Mouse (Mus musculus) granulocyte monocyte progenitor cell, adult 5-6 weeks (primary cell): ENCODE results near the gene Sox5. TPM values are rescaled to one million over a fixed set of nuclear protein-coding genes. Genes with fewer than 3 reads are reported as not detected.

Source experiments
- ATAC-seq: replicated peaks from 2 replicates; pipeline ENCODE4 v1.8.0; 2016; ENCODE audit warnings: mild to moderate bottlenecking, moderate TSS enrichment, inconsistent platforms; ENCODE audit not compliant: poor library complexity, severe bottlenecking
- total RNA-seq, 2 experiments: library from RNA; stranded (forward) in 1 of 2; stranded (reverse) in 1 of 2; fragments of 200-712, 200-1000 nt in 1 of 2; fragments of >200 nt in 1 of 2; fragmentation: Nextera tagmentation in 1 of 2; gene quantifications; 2 replicates each; pipeline ENCODE4 v1.2.3; 2014 to 2017

Gene Sox5
- total RNA-seq, 2 experiments from 2014 or later, result not detected

DNA sequence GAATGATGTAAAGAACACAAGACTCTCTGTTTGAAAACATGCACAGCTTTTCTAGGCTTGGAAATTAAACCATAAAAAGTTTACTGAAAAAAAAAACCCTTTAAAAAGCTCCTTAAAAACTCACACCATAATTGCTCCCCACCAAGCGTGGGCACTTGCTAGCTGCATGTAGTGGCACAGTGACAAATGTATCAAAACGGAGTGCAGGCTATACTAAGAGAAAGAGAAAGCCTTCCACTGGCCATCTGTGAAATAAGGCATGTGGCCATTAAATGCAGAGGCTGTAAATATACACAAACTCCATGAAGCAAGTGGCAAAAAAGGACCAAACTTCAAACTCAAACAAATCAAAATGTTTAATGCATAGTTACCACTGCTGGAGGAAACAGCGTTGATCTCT is 927.7 kb downstream of the Sox5 start:
- ATAC-seq, result no peak

DNA sequence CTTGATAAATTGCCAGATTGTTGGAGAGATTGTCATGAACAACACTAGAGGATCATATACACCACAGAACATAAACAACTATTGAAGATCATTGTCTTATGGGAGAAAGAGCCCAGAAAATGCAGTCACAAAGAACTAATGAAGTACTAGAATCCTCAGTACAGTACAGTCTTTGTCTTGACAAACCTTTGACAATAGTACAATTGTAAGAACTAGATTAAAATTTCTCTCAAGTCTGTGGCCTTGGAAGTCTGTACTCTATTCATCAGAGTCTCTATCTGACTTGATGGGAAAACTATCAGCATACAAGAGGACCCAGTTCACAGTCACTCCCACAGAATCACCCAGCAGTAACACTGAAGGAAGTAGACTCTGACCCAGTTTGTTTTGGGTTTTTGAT is 936.0 kb downstream of the Sox5 start:
- ATAC-seq, result no peak

- ATAC-seq, result no peak
Observed at GRCm38 (mm10) chr6:143844701-143844970, 937.1 kb downstream of the Sox5 start.

- ATAC-seq, result no peak
Observed at GRCm38 (mm10) chr6:143843933-143844700, 937.7 kb downstream of the Sox5 start.

GRCm38 (mm10) chr6:143841954-143842353 is 939.8 kb downstream of the Sox5 start:
- ATAC-seq, result no peak

DNA sequence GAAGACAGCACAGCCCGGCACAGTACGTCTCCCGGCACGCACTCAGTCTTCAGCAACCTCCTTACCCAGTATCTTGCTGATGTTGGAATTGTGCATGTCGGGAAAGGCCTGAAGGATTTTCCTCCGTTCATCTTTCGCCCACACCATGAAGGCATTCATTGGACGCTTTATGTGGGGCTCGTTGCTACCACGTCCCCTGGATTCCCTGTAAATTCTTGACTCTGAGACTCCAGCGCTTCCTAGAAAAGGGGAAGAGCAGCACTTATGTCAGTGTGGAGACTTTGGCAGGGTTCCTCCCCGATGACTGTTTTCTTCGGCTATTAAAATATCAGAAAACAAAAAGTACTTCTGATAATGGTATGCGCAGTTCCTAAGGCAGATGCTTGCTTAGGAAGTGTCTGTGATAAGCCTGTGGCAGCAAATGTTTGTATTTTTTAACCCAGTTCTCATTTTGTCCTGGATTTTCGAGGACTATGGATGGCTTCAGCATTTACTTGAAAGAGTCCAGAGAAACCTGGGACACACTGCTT is 940.6 kb downstream of the Sox5 start:
- ATAC-seq, result no peak

GRCm38 (mm10) chr6:143838384-143839076 is 943.2 kb downstream of the Sox5 start:
- ATAC-seq, result no peak

DNA sequence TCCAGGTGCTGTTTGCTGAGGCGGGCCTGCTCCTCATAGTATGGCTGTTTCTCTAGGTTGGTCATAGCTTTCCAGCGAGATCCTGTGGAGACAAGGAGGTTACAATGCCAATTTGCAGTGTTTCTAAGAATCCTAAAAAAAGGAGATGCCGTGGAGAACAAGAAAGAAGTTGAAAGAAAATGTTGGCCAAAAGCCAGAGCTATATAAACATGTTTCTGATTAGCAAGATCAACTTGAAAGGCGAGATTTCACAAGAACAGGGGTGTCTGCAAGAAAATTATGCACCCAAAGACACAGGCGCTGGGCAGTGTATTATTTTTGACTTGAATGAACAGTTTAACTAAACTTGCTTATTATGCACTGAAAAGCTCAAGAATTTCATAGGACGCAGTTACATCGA is 946.4 kb downstream of the Sox5 start:
- no peak for ATAC-seq

DNA sequence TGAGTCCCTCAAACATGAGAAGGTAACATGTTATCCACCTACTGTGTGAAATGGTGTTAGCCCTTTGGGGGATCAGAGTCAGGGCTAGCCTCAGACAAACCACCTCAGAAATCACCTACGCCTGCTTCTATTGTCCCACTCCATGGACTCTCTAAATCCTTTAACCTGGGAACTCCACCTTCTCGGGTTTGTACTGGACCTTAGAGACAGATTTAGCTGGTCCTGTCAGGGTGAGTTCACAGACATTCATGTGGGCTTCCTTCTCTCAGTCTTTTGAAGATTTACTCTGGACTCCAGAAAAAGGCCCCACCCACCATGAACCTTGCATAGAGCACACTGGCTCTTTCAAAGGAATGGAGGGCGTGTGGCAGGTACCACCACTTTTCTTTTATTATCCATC is 947.8 kb downstream of the Sox5 start:
- no peak for ATAC-seq

DNA sequence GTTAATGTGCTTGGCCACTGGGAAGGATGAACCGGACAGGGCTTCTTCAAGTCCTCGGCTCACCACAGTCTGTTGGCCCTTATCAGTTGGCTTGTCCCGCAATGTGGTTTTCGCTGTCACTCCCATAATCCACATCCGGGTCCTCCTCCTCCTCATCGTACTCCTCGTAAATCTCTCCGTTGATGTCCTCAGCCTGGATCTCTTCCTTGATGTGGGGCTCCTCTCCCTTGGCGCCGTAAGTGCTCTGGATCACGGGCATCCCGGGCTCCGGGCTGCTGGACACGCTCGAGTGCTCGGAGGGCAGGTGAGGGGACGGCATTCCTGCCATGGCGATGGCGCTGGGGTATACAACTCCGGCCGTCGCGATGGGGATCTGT is 948.6 kb downstream of the Sox5 start:
- ATAC-seq, result no peak

DNA sequence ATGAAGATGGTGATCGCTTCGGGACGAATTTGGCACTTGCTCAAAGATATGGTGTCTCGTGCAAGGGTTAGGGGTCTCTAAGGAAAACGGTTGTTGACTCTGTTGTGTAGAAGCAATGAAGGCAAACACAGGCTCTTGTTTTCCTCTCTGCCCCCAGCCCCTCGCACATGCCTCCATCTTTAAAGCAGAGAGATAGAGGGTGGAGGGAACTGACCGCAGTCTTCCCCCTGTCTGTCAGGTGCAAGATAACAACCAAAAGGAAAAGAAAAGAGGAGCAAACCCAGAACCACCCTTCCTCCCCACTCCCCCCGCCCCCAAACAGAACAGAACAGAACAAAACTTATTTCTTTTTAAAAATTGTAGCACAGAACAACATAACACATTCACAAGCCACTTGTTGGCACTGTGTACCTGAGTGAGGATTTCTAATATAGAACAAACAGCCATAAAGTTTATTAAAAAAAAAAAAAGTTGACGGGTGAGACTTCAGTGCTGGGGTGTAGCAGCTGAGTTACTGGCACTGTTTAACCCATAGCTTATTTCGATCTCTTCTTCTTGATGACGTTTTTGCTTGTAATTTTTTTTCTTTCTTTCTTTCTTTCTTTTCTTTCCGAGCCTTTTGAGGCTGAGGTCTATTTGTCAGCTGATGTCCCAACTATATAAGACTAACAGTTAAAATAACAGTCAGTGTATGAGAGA is 949.1 kb downstream of the Sox5 start:
- ATAC-seq, result no peak

- no peak for ATAC-seq
Observed at GRCm38 (mm10) chr6:143831246-143831645, 950.5 kb downstream of the Sox5 start.

DNA sequence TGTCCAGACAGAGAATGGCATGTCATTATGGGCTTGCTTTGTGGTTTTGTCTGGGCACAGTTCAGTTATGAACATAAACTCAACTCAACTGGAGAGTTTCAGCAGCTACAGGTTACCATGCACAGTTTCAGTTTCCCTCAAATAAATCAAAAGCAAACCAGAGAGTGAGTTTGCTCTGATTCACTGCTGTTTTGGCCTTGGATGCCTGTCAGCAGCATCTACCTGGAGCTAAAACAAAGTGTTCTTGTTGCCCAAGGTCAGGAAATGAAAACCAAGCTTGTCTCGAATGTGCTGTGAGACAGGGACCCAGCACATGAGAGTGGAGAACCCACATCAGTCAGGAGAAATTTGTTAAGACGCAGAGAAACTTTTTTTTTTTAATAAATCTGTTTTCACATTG is 951.6 kb downstream of the Sox5 start:
- ATAC-seq, result no peak

- peak; percentile 95 for ATAC-seq
Observed at GRCm38 (mm10) chr6:143826786-143827185, 955.0 kb downstream of the Sox5 start.

- ATAC-seq, result no peak
Observed at GRCm38 (mm10) chr6:143825966-143826365, 955.8 kb downstream of the Sox5 start.

- no peak for ATAC-seq
Observed at GRCm38 (mm10) chr6:143825086-143825485, 956.7 kb downstream of the Sox5 start.

DNA sequence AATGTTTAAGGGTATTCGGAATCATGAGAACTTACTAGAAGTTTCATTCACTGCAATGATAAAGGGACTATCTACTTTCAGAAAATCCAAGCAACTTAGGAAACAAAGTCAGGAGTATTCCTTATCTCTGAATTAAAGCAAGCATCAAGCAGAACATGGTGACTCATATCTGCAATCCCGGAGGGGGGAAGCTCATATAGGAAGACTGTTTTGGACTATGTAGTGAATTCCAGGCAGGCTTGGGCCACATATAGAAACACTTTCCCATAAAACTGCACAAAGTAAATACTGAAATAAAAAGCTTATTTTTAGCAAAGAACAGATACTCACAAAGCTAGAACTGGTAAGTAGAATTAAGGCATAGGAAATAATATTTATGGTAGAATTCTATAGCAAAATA is 993.3 kb downstream of the Sox5 start:
- no peak for ATAC-seq

DNA sequence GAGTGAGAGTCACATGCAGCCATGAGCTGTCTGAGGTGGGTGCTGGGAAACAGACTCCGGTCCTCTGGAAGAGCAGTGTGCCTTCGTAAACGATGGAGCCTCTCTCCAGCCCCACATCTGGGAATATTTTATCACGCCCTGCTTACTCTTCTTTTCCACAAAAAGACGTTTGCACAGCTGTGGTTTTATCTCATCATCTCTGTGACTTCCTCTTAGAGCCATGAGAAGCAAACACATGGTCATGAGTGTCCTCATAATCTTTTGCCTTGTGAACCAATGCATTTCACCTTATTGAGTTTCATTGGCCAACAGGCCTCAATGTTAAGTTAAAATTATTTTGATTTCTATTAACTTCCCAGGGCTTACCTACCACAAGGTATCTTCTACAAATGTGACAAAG is 994.4 kb downstream of the Sox5 start:
- no peak for ATAC-seq

DNA sequence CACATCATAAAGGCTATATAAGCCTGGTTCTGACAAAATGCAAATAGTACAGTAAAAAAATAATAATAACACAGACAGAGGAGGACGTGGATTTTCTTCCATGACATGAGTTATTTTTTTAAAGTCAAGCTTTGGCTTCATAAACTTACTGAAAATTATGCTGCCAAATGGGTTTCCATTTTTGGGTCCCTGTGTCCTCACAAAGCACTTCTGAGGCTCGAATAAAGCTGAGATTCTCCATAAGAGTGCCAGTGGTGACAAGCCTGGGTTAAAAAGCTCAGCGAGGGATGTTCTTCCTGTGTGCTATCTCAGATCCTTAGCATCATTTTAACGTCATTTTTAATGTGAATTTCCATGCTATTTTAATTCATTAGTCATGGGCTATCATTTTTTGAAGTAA is 996.1 kb downstream of the Sox5 start:
- no peak for ATAC-seq
